Mouse (Mus musculus): ENCODE results near the gene Slc41a1.

DNA sequence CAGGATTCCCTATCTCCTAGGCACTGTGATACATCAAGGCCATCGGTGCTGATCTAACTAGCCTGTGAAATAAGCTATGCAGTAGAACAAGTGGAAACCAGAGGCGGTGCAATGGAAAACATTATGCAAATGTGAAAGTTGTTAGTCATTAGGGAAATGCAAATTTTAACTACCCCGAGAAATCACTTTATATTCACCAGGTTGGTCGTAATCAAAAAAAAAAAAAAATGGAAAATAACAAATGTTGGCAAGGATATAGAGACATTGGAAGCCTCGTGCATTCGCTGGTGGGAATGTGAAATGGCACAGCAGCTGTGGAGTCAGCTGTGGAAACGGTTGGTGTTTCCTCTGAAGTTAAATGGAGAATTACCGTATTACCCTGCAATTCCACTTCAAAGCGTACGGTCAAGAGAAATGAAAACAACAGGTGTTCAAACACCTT lies 6.4 kb upstream of the Slc41a1 start:
- TF ChIP-seq CTCF (IDR thresholded peaks at IDR 0.05; ENCODE audit: low read depth, low read length) = no peak
- no peak for TF ChIP-seq POLR2A (IDR thresholded peaks at IDR 0.05; ENCODE audit: insufficient read depth, low read length)
